Mouse (Mus musculus): Measurements from ENCODE around the gene Wdfy3.
"Not testable (repeated sequence)": the region's sequence is repeated elsewhere in the genome, so short reads cannot be mapped to it uniquely, and the experiment has no call there.

The Wdfy3 gene

GRCm38 (mm10) chr5:102069767-102070413, at the start of gene Wdfy3:
Wdfy3 (minus strand) TSS chr5:102069921.
- peak; percentile 6 for DNase-seq

GRCm38 (mm10) chr5:102113009-102113408, 43.3 kb upstream of the Wdfy3 start:
- no peak for DNase-seq

GRCm38 (mm10) chr5:102112034-102112433, 42.3 kb upstream of the Wdfy3 start:
- no peak for DNase-seq

GRCm38 (mm10) chr5:102110031-102110430, 40.3 kb upstream of the Wdfy3 start:
- DNase-seq: no peak

- DNase-seq: no peak
These were observed 36.2 kb upstream of the Wdfy3 start for GRCm38 (mm10) chr5:102105919-102106318.

GRCm38 (mm10) chr5:102101815-102102214, 32.1 kb upstream of the Wdfy3 start:
- DNase-seq: not testable (repeated sequence)

- DNase-seq: no peak
These were observed 30.8 kb upstream of the Wdfy3 start for GRCm38 (mm10) chr5:102100246-102101241.

GRCm38 (mm10) chr5:102095576-102095975, 25.9 kb upstream of the Wdfy3 start:
- no peak for DNase-seq

- no peak for DNase-seq
These were observed 21.0 kb upstream of the Wdfy3 start for GRCm38 (mm10) chr5:102090686-102091085.

GRCm38 (mm10) chr5:102084737-102085705, 15.3 kb upstream of the Wdfy3 start:
- DNase-seq: no peak

GRCm38 (mm10) chr5:102074086-102074485, 4.4 kb upstream of the Wdfy3 start:
- peak; percentile 37 for DNase-seq

- no peak for DNase-seq
These were observed 2.3 kb upstream of the Wdfy3 start for GRCm38 (mm10) chr5:102072057-102072456.

- DNase-seq: no peak
These were observed 1.5 kb upstream of the Wdfy3 start for GRCm38 (mm10) chr5:102071241-102071640.

- DNase-seq: no peak
These were observed 1.1 kb upstream of the Wdfy3 start for GRCm38 (mm10) chr5:102070788-102071187.

- DNase-seq: no peak
These were observed 670 bp upstream of the Wdfy3 start for GRCm38 (mm10) chr5:102070414-102070768.

GRCm38 (mm10) chr5:102069051-102069766, 512 bp downstream of the Wdfy3 start:
- no peak for DNase-seq

- no peak for DNase-seq
These were observed 3.3 kb downstream of the Wdfy3 start for GRCm38 (mm10) chr5:102066458-102066857.

GRCm38 (mm10) chr5:102063013-102063752, 6.5 kb downstream of the Wdfy3 start:
- DNase-seq: no peak

GRCm38 (mm10) chr5:102061816-102062215, 7.9 kb downstream of the Wdfy3 start:
- DNase-seq: no peak

- no peak for DNase-seq
These were observed 13.8 kb downstream of the Wdfy3 start for GRCm38 (mm10) chr5:102055946-102056345.

GRCm38 (mm10) chr5:102055130-102055641, 14.5 kb downstream of the Wdfy3 start:
- DNase-seq: no peak

All from thymus, postnatal 14 days (tissue).